Mouse (Mus musculus) midbrain, embryonic 11.5 days (tissue): Measurements from ENCODE around the gene Gfra1. TPM values are rescaled to one million over a fixed set of nuclear protein-coding genes. Genes with fewer than 3 reads are reported as not detected.

Experiments used
- ATAC-seq: fragments of 200-750 bp; cut with Nextera tagmentation; 2 replicates; pipeline ENCODE4 v1.8.0; 2017; ENCODE audit warnings: moderate TSS enrichment, moderate library complexity; ENCODE audit not compliant: low FRiP score
- DNase-seq: peaks from one replicate; pipeline ENCODE4 v3.0.0; 2015; ENCODE audit warnings: low spot score; ENCODE audit errors: missing footprints
- H3K27ac ChIP-seq: fragments of 300-500 bp; sonication (generic); 2 replicates; pipeline ENCODE4 v1.5.1; 2014; ENCODE audit warnings: low read depth, low read length
- H3K27me3 ChIP-seq: fragments of 300-500 bp; sonication (generic); 2 replicates; pipeline ENCODE4 v1.6.1; 2014; ENCODE audit warnings: mild to moderate bottlenecking, low read length, moderate library complexity, mixed read lengths; ENCODE audit not compliant: control insufficient read depth, insufficient read depth
- H3K36me3 ChIP-seq: fragments of 300-500 bp; sonication (generic); 2 replicates; pipeline ENCODE4 v1.6.1; 2014; ENCODE audit warnings: mild to moderate bottlenecking, low read length, moderate library complexity, mixed read lengths; ENCODE audit not compliant: control insufficient read depth, insufficient read depth
- H3K4me1 ChIP-seq: fragments of 300-500 bp; sonication (generic); 2 replicates; pipeline ENCODE4 v1.6.1; 2014; ENCODE audit warnings: low read length; ENCODE audit not compliant: control insufficient read depth, insufficient read depth
- H3K4me2 ChIP-seq: fragments of 300-500 bp; sonication (generic); 2 replicates; pipeline ENCODE4 v1.6.1; 2014; ENCODE audit warnings: mild to moderate bottlenecking, moderate library complexity
- H3K4me3 ChIP-seq: fragments of 300-500 bp; sonication (generic); 2 replicates; pipeline ENCODE4 v1.5.1; 2014; ENCODE audit warnings: low read depth, low read length
- H3K9ac ChIP-seq: fragments of 300-500 bp; sonication (generic); 2 replicates; pipeline ENCODE4 v1.6.1; 2014; ENCODE audit warnings: low read length
- H3K9me3 ChIP-seq: fragments of 300-500 bp; sonication (generic); 2 replicates; pipeline ENCODE4 v1.6.1; 2016; ENCODE audit warnings: low read length; ENCODE audit not compliant: control insufficient read depth
- WGBS: fragments of 180-500 bp; shearing (Covaris S2); extraction: QIAGEN DNeasy Blood & Tissue Kit; methylation state at CpG from one replicate; pipeline ENCODE4 v1.1.7; 2014; 5-methylcytosine and 5-hydroxymethylcytosine counted together
- polyA plus RNA-seq: library from polyadenylated mRNA; unstranded; fragments of >200 nt; fragmentation: Nextera tagmentation; extraction: Ambion mirVana; gene quantifications from 2 replicates; pipeline ENCODE4 v1.2.1, GENCODE M21; 2014

The Gfra1 gene
- polyA plus RNA-seq, 1 experiment from 2014 or later = 26.7 TPM

DNA sequence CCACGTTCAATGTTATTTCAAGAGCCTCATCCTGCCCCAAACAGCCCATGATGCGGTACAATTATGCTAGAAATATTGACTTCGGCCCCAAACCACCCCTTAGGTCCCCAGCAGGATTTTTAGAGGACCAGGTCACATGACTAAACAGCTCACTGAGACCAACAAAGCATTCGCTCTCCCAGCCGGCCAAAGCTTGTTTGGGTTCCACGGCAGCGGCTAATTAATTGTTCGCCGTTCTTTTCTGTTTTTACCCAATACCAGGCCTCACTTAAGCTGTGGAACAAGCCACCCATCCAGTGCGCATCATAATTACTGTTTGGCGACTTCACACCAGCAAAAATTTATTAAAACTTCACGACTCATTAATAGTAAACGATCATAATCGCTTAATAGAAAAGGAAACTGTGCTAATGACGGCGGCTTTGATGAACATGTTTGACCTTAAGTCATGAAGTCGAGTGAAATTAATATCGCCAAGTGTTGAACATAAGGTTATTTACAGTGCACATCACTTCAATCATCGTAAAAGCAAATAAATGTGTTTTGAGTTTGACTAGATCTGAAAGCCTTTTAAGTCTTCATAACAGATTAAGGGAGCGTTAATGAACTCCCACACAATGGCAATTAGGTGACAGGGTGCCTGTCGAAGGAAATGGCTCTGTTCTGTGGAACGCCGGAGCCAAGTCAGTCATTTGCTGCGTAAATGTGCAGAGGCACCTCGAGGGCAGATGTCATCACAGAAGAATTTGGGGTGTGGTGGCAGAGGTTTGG lies 235.5 kb downstream of the Gfra1 start:
- WGBS = 82% methylated on average over 25 of the region's 25 CpGs
- ATAC-seq (no peak), DNase-seq (no peak)
- H3K9me3 ChIP-seq = no peaks in the 10 kb centered on the region
- no peaks in the 10 kb centered on the region for H3K4me1 ChIP-seq
- H3K4me2 ChIP-seq = no peak overlapping the region
- no peaks in the 10 kb centered on the region for H3K36me3 ChIP-seq
- no peak overlapping the region for H3K4me3 ChIP-seq
- H3K27ac ChIP-seq = no peak overlapping the region
- no peak overlapping the region for H3K9ac ChIP-seq
- H3K27me3 ChIP-seq = no peaks in the 10 kb centered on the region

DNA sequence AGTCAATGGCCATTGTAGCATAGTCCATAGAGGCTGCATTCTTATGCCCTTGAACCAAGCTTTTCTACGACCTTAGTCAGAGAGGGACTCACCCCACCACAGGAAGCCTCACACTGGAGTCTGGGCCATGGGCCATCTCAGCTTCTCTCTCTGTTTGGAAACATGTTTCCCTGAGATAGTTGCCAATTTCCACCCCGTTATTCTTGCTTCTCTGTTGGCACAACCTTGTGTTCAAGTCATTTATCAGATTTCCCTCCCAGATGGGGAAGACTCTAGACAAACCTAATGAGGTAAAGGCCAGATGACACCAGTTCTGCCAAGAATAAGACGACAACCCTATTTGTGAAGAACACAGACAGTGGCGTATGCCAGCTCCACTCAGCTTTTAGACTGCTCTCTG lies 238.1 kb downstream of the Gfra1 start:
- Histone ChIP-seq H3K9me3 (no peaks in the 10 kb centered on the region), H3K4me2 (no peak overlapping the region), H3K36me3 (no peaks in the 10 kb centered on the region), H3K4me1 (no peaks in the 10 kb centered on the region), H3K27me3 (no peaks in the 10 kb centered on the region), H3K4me3 (no peak overlapping the region), H3K9ac (no peak overlapping the region), H3K27ac (no peak overlapping the region)
- no peak for ATAC-seq
- 89% methylated on average over 4 of the region's 4 CpGs for WGBS
- no peak for DNase-seq

DNA sequence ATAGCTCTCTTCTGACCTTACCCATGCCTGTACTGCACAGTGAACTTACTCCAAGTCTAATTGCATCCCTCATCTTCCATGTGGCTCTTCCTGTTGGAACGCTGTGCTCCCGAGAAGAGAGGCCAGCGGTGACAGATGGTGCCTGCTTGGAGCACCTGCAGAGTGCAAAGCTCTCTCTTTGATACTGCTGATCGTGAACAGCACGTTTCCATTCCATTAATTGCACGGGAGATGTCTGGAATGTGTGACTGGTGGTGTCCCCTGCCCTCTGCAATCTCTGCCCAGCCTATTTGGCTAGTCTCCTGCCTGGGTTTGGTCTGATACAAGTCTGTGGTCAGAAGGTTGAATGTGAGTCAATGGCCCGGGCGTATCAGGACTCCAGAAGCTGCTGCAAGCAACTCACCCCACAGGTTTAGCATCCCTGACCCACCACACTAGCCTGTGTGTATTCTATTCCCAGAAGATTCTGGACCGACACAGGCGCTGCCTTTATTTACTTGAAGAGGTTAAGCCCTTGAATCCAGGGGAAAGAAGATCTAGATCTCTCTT lies 249.1 kb downstream of the Gfra1 start:
- 87% methylated on average over 10 of the region's 10 CpGs for WGBS
- ATAC-seq = no peak

DNA sequence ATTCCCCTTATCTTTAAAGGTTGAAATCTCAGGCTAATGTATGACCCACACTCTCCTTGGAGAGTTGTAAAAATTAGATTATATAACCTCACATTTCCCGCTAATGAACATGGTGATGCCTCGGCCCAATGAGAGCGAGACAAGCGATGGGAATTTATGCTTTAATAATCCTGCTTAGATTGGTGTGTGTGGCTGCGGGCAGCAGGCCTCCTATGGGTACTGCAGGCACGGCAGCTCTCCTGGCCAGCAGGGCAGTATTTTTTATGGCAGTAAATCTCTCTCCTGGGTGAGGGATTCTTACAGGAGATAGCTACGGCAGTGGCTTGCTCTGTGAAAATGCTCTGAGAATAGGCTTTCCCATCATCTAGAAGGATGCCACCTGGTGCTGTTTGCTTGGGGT lies 250.2 kb downstream of the Gfra1 start:
- H3K4me3 ChIP-seq = no peak overlapping the region
- H3K27ac ChIP-seq = no peak overlapping the region
- H3K36me3 ChIP-seq = no peaks in the 10 kb centered on the region
- H3K4me1 ChIP-seq = no peaks in the 10 kb centered on the region
- ATAC-seq (no peak), DNase-seq (no peak)
- H3K4me2 ChIP-seq = no peak overlapping the region
- no peaks in the 10 kb centered on the region for H3K27me3 ChIP-seq
- WGBS = 92% methylated on average over 7 of the region's 7 CpGs
- H3K9ac ChIP-seq = no peak overlapping the region
- no peaks in the 10 kb centered on the region for H3K9me3 ChIP-seq

More for the DNA sequence above, 249.1 kb downstream of the Gfra1 start:
- no peaks in the 10 kb centered on the region for H3K9me3 ChIP-seq
- H3K9ac ChIP-seq = no peak overlapping the region
- no peak overlapping the region for H3K27ac ChIP-seq
- no peak overlapping the region for H3K4me3 ChIP-seq
- H3K27me3 ChIP-seq = no peaks in the 10 kb centered on the region
- H3K4me2 ChIP-seq = no peak overlapping the region
- no peak for DNase-seq
- no peaks in the 10 kb centered on the region for H3K4me1 ChIP-seq
- H3K36me3 ChIP-seq = no peaks in the 10 kb centered on the region

DNA sequence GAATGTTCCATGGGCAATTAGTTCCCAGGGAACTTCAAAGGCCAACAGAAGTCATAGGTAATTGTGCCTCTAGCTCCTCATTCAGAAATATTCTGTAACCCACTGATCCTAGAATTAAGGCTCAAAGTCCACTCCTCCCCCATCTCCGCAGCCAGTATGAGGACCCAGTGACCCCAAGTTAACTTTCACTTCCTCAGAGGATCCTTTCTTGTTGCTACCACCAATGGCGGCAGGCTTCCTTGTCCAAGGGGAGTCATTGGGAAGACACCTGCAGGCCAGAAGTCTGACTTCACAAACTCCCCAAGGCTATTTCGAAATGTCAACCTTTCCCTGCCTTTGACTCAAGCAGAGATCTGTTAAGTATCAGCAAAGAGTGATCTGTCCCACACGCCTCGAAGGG lies 253.1 kb downstream of the Gfra1 start:
- no peak overlapping the region for H3K4me3 ChIP-seq
- no peak overlapping the region for H3K9ac ChIP-seq
- H3K9me3 ChIP-seq = no peaks in the 10 kb centered on the region
- no peak overlapping the region for H3K27ac ChIP-seq
- H3K4me2 ChIP-seq = no peak overlapping the region
- ATAC-seq (no peak), DNase-seq (no peak)
- no peaks in the 10 kb centered on the region for H3K36me3 ChIP-seq
- no peaks in the 10 kb centered on the region for H3K27me3 ChIP-seq
- WGBS = 78% methylated on average over 5 of the region's 5 CpGs
- H3K4me1 ChIP-seq = no peaks in the 10 kb centered on the region

DNA sequence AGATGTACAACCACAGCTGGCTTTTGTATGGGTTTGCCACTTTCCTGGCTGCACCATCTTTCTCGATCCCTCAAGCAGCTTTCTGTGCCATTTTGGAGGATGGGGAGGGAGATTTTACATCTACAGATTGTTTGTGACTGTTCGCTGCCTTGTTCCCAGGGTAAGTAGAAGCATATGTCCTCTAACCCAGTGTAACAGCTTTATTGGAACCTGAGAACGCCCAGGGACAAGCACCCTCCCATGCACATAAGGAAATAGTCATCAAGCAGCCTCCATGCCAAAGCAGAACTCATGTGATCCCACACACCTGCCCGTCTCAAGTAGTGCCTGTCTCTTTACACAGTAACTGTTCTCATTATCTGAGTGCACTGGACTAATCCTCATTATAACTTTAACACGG lies 256.0 kb downstream of the Gfra1 start:
- Histone ChIP-seq H3K4me2 (no peak overlapping the region), H3K36me3 (no peaks in the 10 kb centered on the region), H3K27me3 (no peaks in the 10 kb centered on the region), H3K9me3 (no peaks in the 10 kb centered on the region), H3K4me3 (no peak overlapping the region), H3K9ac (no peak overlapping the region), H3K27ac (no peak overlapping the region), H3K4me1 (no peaks in the 10 kb centered on the region)
- DNase-seq = no peak
- WGBS = 79% methylated on average over 5 of the region's 5 CpGs
- no peak for ATAC-seq

DNA sequence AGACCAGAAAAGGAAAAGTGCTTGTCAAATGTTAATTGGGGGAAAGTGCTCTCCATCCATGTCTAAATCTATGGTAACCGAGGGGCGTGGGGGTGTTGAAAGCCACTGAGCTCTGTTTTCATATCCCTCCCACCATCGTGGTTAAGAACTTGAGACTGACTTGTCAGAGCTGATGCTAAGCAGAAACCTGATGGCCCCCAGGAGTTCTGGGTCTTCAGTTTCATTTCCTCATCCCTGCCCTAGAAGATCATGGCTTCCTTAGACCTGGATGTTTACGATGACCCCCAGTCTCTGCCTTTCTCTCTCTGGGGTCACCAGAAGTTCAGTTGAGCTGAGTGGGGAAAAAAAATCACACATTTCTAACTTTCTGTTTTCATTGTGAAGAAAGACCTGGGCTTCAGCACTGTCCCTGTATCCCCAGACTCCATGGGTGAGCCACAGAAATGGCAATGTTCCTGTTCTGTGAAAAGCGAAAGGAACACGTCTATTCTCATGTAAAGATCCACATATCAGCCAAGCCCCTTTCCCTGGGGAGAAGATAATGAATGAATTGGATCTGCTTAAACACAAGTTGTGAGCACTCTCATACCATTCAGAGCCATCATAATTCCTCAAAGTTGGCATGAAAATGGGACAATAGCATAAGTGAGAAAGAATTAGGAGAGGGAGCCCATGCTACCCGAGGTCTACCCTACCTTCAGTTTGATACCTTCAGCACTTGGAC lies 261.8 kb downstream of the Gfra1 start:
- Histone ChIP-seq H3K36me3 (no peaks in the 10 kb centered on the region), H3K27ac (no peak overlapping the region), H3K4me3 (no peak overlapping the region), H3K4me2 (no peak overlapping the region), H3K27me3 (no peaks in the 10 kb centered on the region), H3K9ac (no peak overlapping the region), H3K9me3 (no peaks in the 10 kb centered on the region), H3K4me1 (no peaks in the 10 kb centered on the region)
- DNase-seq = no peak
- ATAC-seq = no peak
- 80% methylated on average over 7 of the region's 7 CpGs for WGBS

DNA sequence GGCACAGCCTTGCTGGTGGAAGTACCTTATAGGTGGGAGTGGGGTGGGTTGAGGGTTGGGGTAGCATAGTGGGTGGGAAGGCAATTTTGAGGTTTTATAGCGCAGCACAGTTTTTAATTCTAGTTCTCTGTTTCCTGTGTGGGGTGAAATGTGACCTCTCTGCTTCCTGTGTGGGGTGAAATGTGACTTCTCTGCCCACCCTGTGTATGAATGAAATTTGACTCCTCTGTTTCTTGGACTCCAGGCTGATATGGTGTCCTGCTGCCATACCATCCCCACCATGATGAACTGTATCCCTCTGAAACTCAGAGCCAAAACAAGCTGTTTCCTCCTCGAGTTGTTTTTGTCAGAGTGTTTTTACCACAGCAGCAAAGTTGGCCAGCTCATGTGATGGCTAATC lies 264.8 kb downstream of the Gfra1 start:
- Histone ChIP-seq H3K36me3 (no peaks in the 10 kb centered on the region), H3K27ac (no peak overlapping the region), H3K27me3 (no peaks in the 10 kb centered on the region), H3K9me3 (no peaks in the 10 kb centered on the region), H3K9ac (no peak overlapping the region), H3K4me2 (no peak overlapping the region), H3K4me3 (no peak overlapping the region), H3K4me1 (no peaks in the 10 kb centered on the region)
- 75% methylated on average over 2 of the region's 2 CpGs for WGBS
- DNase-seq (no peak), ATAC-seq (no peak)

DNA sequence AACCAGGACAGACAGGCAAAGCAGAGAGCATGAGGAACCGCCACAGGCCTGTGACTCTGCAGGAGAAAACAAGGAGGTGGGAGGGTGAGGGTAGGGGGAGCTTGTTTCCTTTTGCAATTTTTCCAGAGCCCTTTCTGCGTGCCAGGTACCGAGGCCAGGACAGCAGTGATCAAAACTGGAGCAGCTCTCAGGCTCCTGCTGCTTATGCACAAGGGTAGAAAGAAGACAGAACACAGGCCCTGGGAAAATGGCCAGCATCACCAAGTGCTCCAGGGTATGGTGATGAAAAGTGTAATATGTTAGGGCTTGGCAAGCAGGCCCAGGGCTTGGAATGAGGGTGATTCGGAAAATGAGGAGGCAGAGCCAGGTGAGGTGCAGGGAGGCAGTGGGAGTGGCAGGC lies 269.2 kb downstream of the Gfra1 start:
- DNase-seq (no peak), ATAC-seq (no peak)
- H3K4me2 ChIP-seq = no peak overlapping the region
- no peak overlapping the region for H3K27ac ChIP-seq
- no peak overlapping the region for H3K9ac ChIP-seq
- no peaks in the 10 kb centered on the region for H3K36me3 ChIP-seq
- no peaks in the 10 kb centered on the region for H3K9me3 ChIP-seq
- 66% methylated on average over 4 of the region's 4 CpGs for WGBS
- no peaks in the 10 kb centered on the region for H3K4me1 ChIP-seq
- H3K27me3 ChIP-seq = no peaks in the 10 kb centered on the region
- H3K4me3 ChIP-seq = no peak overlapping the region
